Mouse (Mus musculus): Measurements from ENCODE around the gene Hist1h2ad. TPM values are rescaled to one million over a fixed set of nuclear protein-coding genes. Genes with fewer than 3 reads are reported as not detected.
"Not testable (repeated sequence)": the region's sequence is repeated elsewhere in the genome, so short reads cannot be mapped to it uniquely, and the experiment has no call there.

Gene Hist1h2ad
- 0.77 TPM in 1 of 2 replicates, not detected in the other for polyA plus RNA-seq (2014; fragmentation: Nextera tagmentation; extraction: Ambion mirVana)

DNA sequence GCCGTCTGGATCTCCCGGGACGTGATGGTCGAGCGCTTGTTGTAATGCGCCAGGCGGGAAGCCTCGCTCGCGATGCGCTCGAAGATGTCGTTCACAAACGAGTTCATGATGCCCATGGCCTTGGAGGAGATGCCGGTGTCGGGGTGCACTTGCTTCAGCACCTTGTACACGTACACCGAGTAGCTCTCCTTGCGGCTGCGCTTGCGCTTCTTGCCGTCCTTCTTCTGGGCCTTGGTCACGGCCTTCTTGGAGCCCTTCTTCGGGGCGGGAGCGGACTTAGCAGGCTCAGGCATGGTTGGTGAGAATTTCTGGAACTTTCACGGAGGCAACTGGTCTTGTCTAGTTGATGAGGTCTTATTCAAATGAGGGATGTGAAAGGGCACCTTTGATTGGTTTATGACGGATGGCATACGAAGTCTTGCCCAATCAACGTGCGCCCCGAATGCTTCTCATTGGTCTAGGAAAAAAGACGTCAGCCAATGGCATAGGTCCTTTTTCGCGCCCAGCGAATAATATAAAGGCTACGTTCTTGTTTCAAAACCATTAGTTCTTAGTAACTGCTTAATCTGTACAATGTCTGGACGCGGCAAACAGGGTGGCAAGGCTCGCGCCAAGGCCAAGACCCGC, at the start of gene Hist1h2ad, which contains the start of gene Hist1h2bf:
TSS of gene Hist1h2ad (plus strand) at position 484 of the 627 bp plus-strand sequence.
TSS of gene Hist1h2bf (minus strand) at position 299 of the 627 bp plus-strand sequence.
- peak; percentile 93 for ATAC-seq (ENCODE audit: low FRiP score)
- H3K4me3 ChIP-seq (replicated peaks; ENCODE audit: low read length) = peak within 1 kb of the TSS; percentile 35

DNA sequence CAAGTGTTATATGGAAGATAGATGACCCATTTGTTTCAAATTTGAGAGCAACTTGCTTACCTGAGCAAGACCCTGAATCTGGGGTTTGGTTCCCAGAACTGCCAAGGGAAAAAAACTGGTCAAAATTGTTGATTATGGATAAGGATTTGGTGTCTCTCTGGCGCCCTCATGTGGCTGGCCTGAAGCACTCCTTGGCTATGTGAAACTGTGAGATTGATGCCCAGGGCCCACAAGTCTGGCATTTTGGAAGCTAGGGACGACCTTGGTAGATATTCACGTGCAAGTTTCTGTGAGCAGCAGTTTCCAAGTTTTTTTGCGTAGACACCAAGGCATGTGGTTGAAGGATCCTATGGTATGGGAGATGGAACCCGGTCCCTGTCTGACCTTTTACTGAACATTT, 49.5 kb upstream of the Hist1h2ad start:
- 9% methylated on average over 5 of the region's 5 CpGs for WGBS
- Histone ChIP-seq H3K4me3 (replicated peaks; ENCODE audit: low read length) (no peak overlapping the region), H3K27me3 (ENCODE audit: control insufficient read depth, insufficient read depth, low read length) (no peaks in the 10 kb centered on the region), H3K36me3 (replicated peaks; ENCODE audit: control insufficient read depth, insufficient read depth) (no peaks in the 10 kb centered on the region), H3K9ac (no peak overlapping the region), H3K27ac (no peak overlapping the region), H3K4me2 (replicated peaks) (peak overlapping the region; percentile 24), H3K4me1 (replicated peaks; ENCODE audit: control insufficient read depth, insufficient read depth, low read length) (peaks cover 6% of the 10 kb centered on the region), H3K9me3 (ENCODE audit: control insufficient read depth, low read length) (no peaks in the 10 kb centered on the region)
- no peak for ATAC-seq (ENCODE audit: low FRiP score)
- DNase-seq (ENCODE audit: low spot score) = peak; percentile 85

More for the DNA sequence above, at the start of gene Hist1h2ad, which contains the start of gene Hist1h2bf:
- peaks cover 36% of the 10 kb centered on the region for H3K4me1 ChIP-seq (replicated peaks; ENCODE audit: control insufficient read depth, insufficient read depth, low read length)
- H3K36me3 ChIP-seq (replicated peaks; ENCODE audit: control insufficient read depth, insufficient read depth); H3K9me3 ChIP-seq (ENCODE audit: control insufficient read depth, low read length); H3K27me3 ChIP-seq (ENCODE audit: control insufficient read depth, insufficient read depth, low read length): not testable (repeated sequence)
- H3K4me2 ChIP-seq (replicated peaks) = peak within 1 kb of the TSS; percentile 67
- under 1% methylated on average over 24 of the region's 42 CpGs for WGBS
- peak within 1 kb of the TSS; percentile 87 for H3K27ac ChIP-seq
- peak; percentile 96 for DNase-seq (ENCODE audit: low spot score)
- peak within 1 kb of the TSS; percentile 28 for H3K9ac ChIP-seq

DNA sequence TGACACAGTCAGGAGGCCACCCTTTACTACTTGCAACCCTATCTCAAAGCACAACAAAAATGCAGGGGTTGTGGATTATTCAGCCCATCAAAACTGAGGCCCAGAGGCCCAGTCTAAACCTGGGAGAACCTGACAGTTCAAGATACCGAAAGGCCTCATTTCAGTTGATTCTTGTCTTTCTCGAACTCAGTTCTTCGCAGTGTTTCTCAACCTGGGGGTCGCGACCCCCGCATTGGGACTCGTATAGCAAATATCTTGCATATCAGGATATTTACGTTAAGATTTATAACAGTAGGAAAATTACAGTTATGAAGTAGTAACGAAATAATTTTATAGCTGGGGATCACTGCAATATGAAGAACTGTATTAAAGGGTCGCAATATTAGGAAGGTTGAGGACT, 48.3 kb upstream of the Hist1h2ad start:
- ATAC-seq (ENCODE audit: low FRiP score) (no peak), DNase-seq (ENCODE audit: low spot score) (peak; percentile 59)
- Histone ChIP-seq H3K9me3 (ENCODE audit: control insufficient read depth, low read length) (no peaks in the 10 kb centered on the region), H3K4me2 (replicated peaks) (peak overlapping the region; percentile 63), H3K36me3 (replicated peaks; ENCODE audit: control insufficient read depth, insufficient read depth) (no peaks in the 10 kb centered on the region), H3K4me3 (replicated peaks; ENCODE audit: low read length) (peak overlapping the region; percentile 44), H3K9ac (no peak overlapping the region), H3K27ac (no peak overlapping the region), H3K4me1 (replicated peaks; ENCODE audit: control insufficient read depth, insufficient read depth, low read length) (peaks cover 10% of the 10 kb centered on the region), H3K27me3 (ENCODE audit: control insufficient read depth, insufficient read depth, low read length) (no peaks in the 10 kb centered on the region)
- WGBS = 2% methylated on average over 10 of the region's 10 CpGs

DNA sequence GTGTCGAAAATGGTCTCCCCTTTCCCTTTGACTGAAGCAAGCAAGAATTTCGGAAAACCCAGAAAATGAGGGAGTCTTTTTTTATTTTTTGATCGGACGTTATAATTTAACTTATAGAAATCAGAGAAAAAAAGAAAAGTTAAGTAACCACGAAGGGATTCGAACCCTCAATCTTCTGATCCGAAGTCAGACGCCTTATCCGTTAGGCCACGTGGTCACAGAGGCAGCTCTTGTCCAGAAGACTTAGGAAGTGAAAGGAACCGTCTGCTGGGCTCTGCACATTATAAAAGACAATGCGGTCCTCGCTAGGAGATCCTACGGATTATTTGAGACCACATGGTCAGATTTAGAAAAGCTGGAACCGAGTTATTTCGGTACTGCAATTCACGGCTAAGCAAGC, 47.9 kb upstream of the Hist1h2ad start:
- Histone ChIP-seq H3K36me3 (replicated peaks; ENCODE audit: control insufficient read depth, insufficient read depth) (no peaks in the 10 kb centered on the region), H3K27ac (peak overlapping the region; percentile 77), H3K4me3 (replicated peaks; ENCODE audit: low read length) (peak overlapping the region; percentile 44), H3K9me3 (ENCODE audit: control insufficient read depth, low read length) (no peaks in the 10 kb centered on the region), H3K4me1 (replicated peaks; ENCODE audit: control insufficient read depth, insufficient read depth, low read length) (peaks cover 8% of the 10 kb centered on the region), H3K9ac (peak overlapping the region; percentile 63), H3K27me3 (ENCODE audit: control insufficient read depth, insufficient read depth, low read length) (no peaks in the 10 kb centered on the region), H3K4me2 (replicated peaks) (peak overlapping the region; percentile 63)
- peak; percentile 100 for DNase-seq (ENCODE audit: low spot score)
- WGBS = under 1% methylated on average over 17 of the region's 17 CpGs
- peak; percentile 70 for ATAC-seq (ENCODE audit: low FRiP score)

DNA sequence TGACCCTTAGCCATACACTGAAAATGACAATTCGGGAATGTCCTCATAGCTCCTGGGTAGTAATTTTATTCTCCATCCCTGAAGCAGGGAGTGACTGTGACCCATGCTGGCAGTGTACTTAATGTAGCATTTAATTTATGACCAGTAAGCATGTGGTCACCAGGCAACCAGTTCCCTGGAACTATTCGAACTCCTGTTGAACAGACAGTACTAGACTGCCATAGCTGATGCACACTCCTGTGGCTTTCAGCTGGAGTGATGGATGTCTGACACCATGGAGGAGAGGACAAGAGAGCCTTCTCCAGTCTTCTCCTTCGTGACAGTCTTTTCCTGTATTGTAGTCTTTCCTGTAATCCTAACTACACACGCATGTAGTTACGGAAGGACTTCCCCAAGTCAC, 45.2 kb upstream of the Hist1h2ad start:
- Histone ChIP-seq H3K4me3 (replicated peaks; ENCODE audit: low read length) (0 out of 2 replicates have a peak overlapping the region, but pooled peaks have one; percentile 3), H3K4me2 (replicated peaks) (peak overlapping the region; percentile 55), H3K9me3 (ENCODE audit: control insufficient read depth, low read length) (no peaks in the 10 kb centered on the region), H3K36me3 (replicated peaks; ENCODE audit: control insufficient read depth, insufficient read depth) (no peaks in the 10 kb centered on the region), H3K27me3 (ENCODE audit: control insufficient read depth, insufficient read depth, low read length) (no peaks in the 10 kb centered on the region), H3K27ac (no peak overlapping the region), H3K9ac (no peak overlapping the region), H3K4me1 (replicated peaks; ENCODE audit: control insufficient read depth, insufficient read depth, low read length) (peaks cover 23% of the 10 kb centered on the region)
- WGBS = 60% methylated on average over 5 of the region's 5 CpGs
- DNase-seq (ENCODE audit: low spot score) = no peak
- ATAC-seq (ENCODE audit: low FRiP score) = no peak

DNA sequence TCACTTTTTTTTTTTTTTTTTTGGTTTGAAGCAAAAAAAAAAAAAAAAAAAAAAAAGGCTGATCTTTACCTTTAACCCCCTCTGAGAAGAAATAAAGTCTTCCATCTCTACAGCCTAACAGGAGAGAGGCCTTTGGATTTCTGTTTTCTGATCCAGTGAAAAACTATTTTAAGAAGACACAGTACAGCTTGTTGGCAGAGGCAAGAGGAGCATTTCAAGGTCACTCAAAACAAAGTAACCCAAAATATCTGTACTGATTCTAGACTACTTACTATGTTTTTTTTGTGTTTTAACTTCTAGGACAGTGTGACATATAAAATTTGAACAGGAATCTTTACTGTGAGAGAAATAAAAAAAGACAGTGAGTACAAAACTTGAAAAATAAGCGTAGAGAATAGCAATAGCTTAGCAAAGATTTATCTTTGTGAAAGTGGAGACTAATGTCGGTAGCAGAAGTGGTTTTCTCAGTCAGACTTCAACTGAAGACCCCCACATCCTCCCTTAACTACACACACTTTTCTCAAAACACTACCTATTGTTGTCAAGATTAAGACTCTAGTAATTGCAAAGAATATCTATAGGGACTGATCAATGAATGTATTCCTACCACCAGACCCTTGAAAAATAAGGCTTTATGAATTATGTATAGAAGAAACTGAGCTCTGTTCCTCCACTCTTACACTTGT, 44.6 kb upstream of the Hist1h2ad start:
- peaks cover 27% of the 10 kb centered on the region for H3K4me1 ChIP-seq (replicated peaks; ENCODE audit: control insufficient read depth, insufficient read depth, low read length)
- DNase-seq (ENCODE audit: low spot score) (no peak), ATAC-seq (ENCODE audit: low FRiP score) (no peak)
- no peaks in the 10 kb centered on the region for H3K36me3 ChIP-seq (replicated peaks; ENCODE audit: control insufficient read depth, insufficient read depth)
- peak overlapping the region; percentile 84 for H3K9ac ChIP-seq
- H3K9me3 ChIP-seq (ENCODE audit: control insufficient read depth, low read length) = no peaks in the 10 kb centered on the region
- peak overlapping the region; percentile 49 for H3K4me3 ChIP-seq (replicated peaks; ENCODE audit: low read length)
- H3K4me2 ChIP-seq (replicated peaks) = peak overlapping the region; percentile 55
- peak overlapping the region; percentile 95 for H3K27ac ChIP-seq
- 34% methylated on average over 2 of the region's 2 CpGs for WGBS
- no peaks in the 10 kb centered on the region for H3K27me3 ChIP-seq (ENCODE audit: control insufficient read depth, insufficient read depth, low read length)

DNA sequence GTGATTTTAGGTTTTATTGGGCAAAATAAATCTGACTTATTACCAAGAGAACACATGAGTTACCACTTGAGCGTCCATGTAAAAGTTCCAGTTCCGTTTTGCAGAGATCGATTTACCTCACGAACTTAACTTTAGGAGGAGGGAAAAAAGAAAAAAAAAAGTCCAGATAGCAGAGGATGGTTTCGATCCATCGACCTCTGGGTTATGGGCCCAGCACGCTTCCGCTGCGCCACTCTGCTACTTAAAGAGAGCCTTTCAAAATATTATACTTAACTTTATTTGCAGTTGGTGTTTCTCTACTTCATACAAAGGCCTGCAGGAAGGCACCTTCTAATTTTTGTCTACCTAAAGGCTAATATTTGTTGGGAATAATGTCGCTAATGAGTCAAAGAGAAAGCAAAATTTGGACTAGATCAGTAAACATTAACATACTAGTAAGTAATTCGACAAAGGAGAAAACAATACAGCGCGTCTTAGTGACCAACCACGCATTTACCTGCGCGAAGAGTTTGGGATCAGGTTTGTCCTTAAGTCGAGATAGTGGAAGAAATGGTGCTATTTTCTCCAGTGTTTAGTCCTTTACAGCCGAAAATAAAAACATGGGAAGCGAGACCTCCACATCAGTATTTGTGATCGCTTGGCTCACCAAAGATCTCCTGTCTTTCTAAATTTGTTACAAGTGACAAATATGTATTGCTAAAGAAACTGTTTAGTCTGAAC, 43.8 kb upstream of the Hist1h2ad start:
- Histone ChIP-seq H3K4me2 (replicated peaks) (peak overlapping the region; percentile 55), H3K9ac (peak overlapping the region; percentile 84), H3K27ac (peak overlapping the region; percentile 95), H3K9me3 (ENCODE audit: control insufficient read depth, low read length) (no peaks in the 10 kb centered on the region), H3K36me3 (replicated peaks; ENCODE audit: control insufficient read depth, insufficient read depth) (no peaks in the 10 kb centered on the region), H3K27me3 (ENCODE audit: control insufficient read depth, insufficient read depth, low read length) (no peaks in the 10 kb centered on the region), H3K4me1 (replicated peaks; ENCODE audit: control insufficient read depth, insufficient read depth, low read length) (peaks cover 29% of the 10 kb centered on the region), H3K4me3 (replicated peaks; ENCODE audit: low read length) (peak overlapping the region; percentile 49)
- peak; percentile 84 for DNase-seq (ENCODE audit: low spot score)
- under 1% methylated on average over 20 of the region's 20 CpGs for WGBS
- ATAC-seq (ENCODE audit: low FRiP score) = no peak

DNA sequence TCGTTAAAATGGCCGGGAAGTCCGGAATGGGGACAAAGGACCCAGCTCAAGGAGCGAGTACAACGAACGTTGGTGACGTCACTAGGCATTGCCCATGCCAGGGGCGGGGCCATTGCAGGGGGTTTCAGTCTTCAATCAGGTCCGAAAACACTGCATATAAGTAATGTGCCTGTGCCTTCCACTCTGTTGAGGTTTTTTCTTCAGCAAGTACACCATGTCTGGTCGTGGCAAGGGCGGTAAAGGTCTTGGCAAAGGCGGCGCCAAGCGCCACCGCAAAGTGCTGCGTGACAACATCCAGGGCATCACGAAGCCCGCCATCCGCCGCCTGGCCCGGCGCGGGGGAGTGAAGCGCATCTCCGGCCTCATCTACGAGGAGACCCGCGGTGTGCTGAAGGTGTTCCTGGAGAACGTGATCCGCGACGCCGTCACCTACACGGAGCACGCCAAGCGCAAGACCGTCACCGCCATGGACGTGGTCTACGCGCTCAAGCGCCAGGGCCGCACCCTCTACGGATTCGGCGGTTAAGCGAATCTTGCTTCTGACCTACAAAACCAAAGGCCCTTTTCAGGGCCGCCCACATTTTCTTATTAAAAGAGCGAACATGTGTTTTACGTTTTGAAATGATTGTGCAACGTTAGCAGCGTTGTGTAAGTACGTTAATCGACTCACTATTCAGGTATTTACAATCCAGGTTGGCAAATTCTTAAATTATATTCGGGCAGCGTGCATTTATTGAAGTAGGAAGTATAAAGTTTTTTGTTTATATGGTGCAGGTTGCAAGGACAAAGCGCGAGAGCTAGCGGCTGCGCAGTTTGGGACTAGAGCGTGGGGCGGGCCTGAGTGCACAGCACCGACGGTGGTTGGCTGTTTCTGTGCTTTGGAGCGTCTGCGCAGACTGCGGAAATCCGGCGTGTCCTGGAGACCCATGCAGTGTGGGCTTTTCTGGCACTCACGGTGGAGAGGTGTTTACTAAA, 43.0 kb upstream of the Hist1h2ad start, which contains the start of gene Hist1h4h:
TSS of gene Hist1h4h (plus strand) at position 150 of the 975 bp plus-strand sequence.
- DNase-seq (ENCODE audit: low spot score) = peak; percentile 100
- peak within 1 kb of the TSS; percentile 84 for H3K9ac ChIP-seq
- H3K4me2 ChIP-seq (replicated peaks) = peak within 1 kb of the TSS; percentile 55
- peaks cover 29% of the 10 kb centered on the region for H3K4me1 ChIP-seq (replicated peaks; ENCODE audit: control insufficient read depth, insufficient read depth, low read length)
- ATAC-seq (ENCODE audit: low FRiP score) = peak; percentile 87
- H3K4me3 ChIP-seq (replicated peaks; ENCODE audit: low read length) = peak within 1 kb of the TSS; percentile 49
- H3K36me3 ChIP-seq (replicated peaks; ENCODE audit: control insufficient read depth, insufficient read depth) = no peaks in the 10 kb centered on the region
- H3K27me3 ChIP-seq (ENCODE audit: control insufficient read depth, insufficient read depth, low read length) = no peaks in the 10 kb centered on the region
- WGBS = under 1% methylated on average over 52 of the region's 70 CpGs
- H3K9me3 ChIP-seq (ENCODE audit: control insufficient read depth, low read length) = no peaks in the 10 kb centered on the region
- H3K27ac ChIP-seq = peak within 1 kb of the TSS; percentile 95
